Mouse (Mus musculus) liver, adult 2 months (tissue): ENCODE measurements around the gene Cycs. TPM values are rescaled to one million over a fixed set of nuclear protein-coding genes. Genes with fewer than 3 reads are reported as not detected.

Experiments used
- DNase-seq: peaks from one replicate; pipeline ENCODE4 v3.0.0-alpha.2; 2011; ENCODE audit warnings: low read depth, low spot score; ENCODE audit errors: extremely low read depth
- H3K27ac ChIP-seq: fragments of 200-500 bp; replicated peaks from 2 replicates; pipeline ENCODE4 v1.5.1; 2012; ENCODE audit warnings: low read depth, mild to moderate bottlenecking, control low read depth, inconsistent platforms, low read length; ENCODE audit not compliant: insufficient read depth
- H3K27me3 ChIP-seq: fragments of 200-500 bp; 2 replicates; pipeline ENCODE4 v1.6.1; 2012; ENCODE audit warnings: mild to moderate bottlenecking, moderate library complexity, low read length, inconsistent platforms; ENCODE audit not compliant: control insufficient read depth, insufficient read depth
- H3K36me3 ChIP-seq: fragments of 200-500 bp; 2 replicates; pipeline ENCODE4 v1.6.1; 2012; ENCODE audit warnings: low read length, inconsistent platforms; ENCODE audit not compliant: control insufficient read depth, insufficient read depth
- H3K4me1 ChIP-seq: fragments of 200-500 bp; 2 replicates; pipeline ENCODE4 v1.6.1; 2011; ENCODE audit warnings: low read length; ENCODE audit not compliant: control insufficient read depth, insufficient read depth
- H3K4me3 ChIP-seq: fragments of 200-500 bp; 2 replicates; pipeline ENCODE4 v1.5.1; 2011; ENCODE audit warnings: low read depth, mild to moderate bottlenecking, control low read depth, low read length, moderate library complexity; ENCODE audit not compliant: insufficient read depth
- H3K79me2 ChIP-seq: fragments of 200-500 bp; 2 replicates; pipeline ENCODE4 v1.6.1; 2012; ENCODE audit warnings: inconsistent platforms, mild to moderate bottlenecking, low read length, moderate library complexity; ENCODE audit not compliant: control insufficient read depth, insufficient read depth
- H3K9ac ChIP-seq: fragments of 200-500 bp; 2 replicates; pipeline ENCODE4 v1.6.1; 2012; ENCODE audit warnings: low read depth, mild to moderate bottlenecking, control low read depth, inconsistent platforms, low read length
- CTCF ChIP-seq: fragments of 200-500 bp; IDR thresholded peaks from 2 replicates; pipeline ENCODE4 v1.5.1; 2011; ENCODE audit warnings: low read depth, low read length, control low read depth
- POLR2A ChIP-seq: fragments of 200-500 bp; IDR thresholded peaks from 2 replicates; pipeline ENCODE4 v1.6.1; 2011; ENCODE audit warnings: low read length, control low read depth; ENCODE audit not compliant: insufficient read depth; ENCODE audit errors: extremely low read depth
- WGBS: fragments of 180-500 bp; shearing (Covaris S2); methylation state at CpG from one replicate; pipeline ENCODE4 v1.1.7; 2018; 5-methylcytosine and 5-hydroxymethylcytosine counted together
- polyA plus RNA-seq: library from polyadenylated mRNA; depleted of rRNA; stranded (reverse); fragments of >200 nt; gene quantifications from 2 replicates; pipeline ENCODE4 v1.2.3, GENCODE M21; 2012; rRNA removed
- total RNA-seq: library from RNA; depleted of rRNA; stranded (reverse); fragments of >200 nt; gene quantifications from 2 replicates; pipeline ENCODE4 v1.2.3, GENCODE M21; 2014; rRNA removed

Cycs gene
- total RNA-seq, result 36.2 and 52.9 TPM in 2 replicates
- 2.9 and 3.1 TPM in 2 replicates for polyA plus RNA-seq

DNA sequence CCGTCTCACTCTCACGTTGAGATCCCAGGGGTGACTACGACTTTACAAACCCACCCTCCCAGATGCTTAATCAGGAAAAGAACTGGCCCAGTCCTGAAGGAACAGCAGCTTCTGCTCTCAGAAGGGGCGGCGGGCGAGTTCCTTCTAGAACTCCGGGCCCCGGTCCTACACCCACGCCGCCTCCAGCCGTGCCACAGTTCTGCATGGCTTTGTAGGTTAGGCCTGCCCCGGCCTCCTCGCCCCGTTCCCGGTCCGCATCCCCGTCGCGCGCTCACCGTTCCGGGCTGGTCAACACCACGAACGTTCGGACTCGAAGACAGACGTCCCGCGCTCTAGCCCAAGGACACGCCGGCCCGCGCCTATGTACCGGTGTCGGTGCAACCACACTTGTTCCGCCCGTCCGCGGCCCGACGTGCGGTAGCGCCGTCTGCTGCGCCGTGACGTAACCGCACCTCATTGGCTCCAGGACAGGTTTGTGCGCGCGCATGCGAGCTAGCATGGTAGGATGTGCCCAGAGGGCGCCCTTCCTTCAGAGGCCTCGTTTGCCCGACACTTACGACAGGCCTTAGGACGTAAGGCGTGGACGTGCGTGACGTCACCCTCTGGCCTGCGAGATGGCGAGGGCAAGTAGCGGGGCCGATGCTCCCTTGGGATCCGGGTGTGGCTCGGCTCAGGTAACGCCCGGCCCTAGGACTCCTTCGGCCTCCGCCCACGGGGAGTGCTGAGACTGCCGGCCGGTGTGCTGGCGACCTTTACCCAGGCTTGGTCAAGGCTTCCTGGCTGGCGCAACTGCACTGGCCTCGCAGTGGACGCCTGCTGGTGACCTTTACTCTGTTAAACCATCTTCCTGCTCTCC lies at the start of gene Cycs:
Cycs (minus strand) TSS at position 398 of the 856 bp plus-strand sequence.
- Histone ChIP-seq H3K9ac (peak within 1 kb of the TSS; percentile 90), H3K27ac (peak within 1 kb of the TSS; percentile 86), H3K27me3 (no peaks in the 10 kb centered on the region), H3K4me3 (peak within 1 kb of the TSS; percentile 80), H3K79me2 (no peaks in the 10 kb centered on the region; the same call in 1 of the 2 replicates), H3K4me1 (0 out of 2 replicates have a peak, but pooled peaks cover 2% of the 10 kb centered on the region), H3K36me3 (peaks cover 11% of the 10 kb centered on the region)
- DNase-seq, result peak; percentile 97
- under 1% methylated on average over 78 of the region's 78 CpGs for WGBS
- TF ChIP-seq CTCF (peak; percentile 53), POLR2A (peak; percentile 74)

DNA sequence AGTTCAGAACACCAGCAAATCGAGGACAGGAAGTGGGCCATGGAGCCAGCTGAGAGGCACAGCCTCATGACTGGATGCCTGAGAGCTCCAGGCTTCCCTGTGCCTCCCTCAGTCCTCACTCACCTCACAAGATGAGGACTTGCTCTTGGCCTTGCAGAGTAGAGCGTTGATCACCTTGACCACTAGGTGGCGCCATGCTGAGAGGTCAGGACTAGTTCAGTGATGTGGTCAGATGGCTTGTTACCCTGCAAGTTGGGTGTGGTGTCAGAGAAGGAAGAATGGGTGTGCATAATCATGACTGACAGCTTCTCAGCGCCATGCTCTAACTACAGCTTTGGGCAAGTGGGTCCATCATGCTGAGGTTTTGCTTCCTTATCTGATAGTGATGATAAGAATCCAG lies 35.3 kb upstream of the Cycs start:
- Histone ChIP-seq H3K27ac (no peak overlapping the region), H3K4me3 (no peak overlapping the region), H3K79me2 (no peaks in the 10 kb centered on the region), H3K36me3 (no peaks in the 10 kb centered on the region), H3K9ac (no peak overlapping the region), H3K4me1 (no peaks in the 10 kb centered on the region), H3K27me3 (no peaks in the 10 kb centered on the region)
- 41% methylated on average over 4 of the region's 4 CpGs for WGBS
- peak; percentile 83 for TF ChIP-seq CTCF
- no peak for TF ChIP-seq POLR2A
- peak; percentile 48 for DNase-seq

DNA sequence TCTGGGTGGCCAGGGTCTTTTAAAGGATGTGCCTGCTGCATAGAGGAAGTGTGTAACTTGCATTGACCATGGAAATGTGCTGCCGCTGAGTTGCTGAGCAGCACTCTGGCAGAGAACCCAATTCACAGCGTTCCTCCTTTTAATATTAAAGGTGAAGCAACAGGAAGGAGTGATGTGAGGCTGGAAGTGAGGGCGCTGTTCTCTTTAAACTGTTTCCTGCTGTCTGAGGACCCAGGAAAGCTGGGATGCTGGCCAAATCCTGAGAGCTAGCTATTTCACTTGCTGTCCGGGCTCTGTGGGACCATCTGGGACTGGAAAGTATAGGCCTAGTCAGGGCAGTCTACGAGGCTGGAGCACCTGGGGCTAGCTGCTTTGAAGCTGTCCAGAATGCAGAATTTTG lies 32.2 kb upstream of the Cycs start:
- Histone ChIP-seq H3K36me3 (no peaks in the 10 kb centered on the region), H3K4me3 (no peak overlapping the region), H3K27me3 (no peaks in the 10 kb centered on the region), H3K27ac (no peak overlapping the region), H3K4me1 (no peaks in the 10 kb centered on the region), H3K79me2 (no peaks in the 10 kb centered on the region), H3K9ac (no peak overlapping the region)
- no peak for DNase-seq
- WGBS, result 53% methylated on average over 5 of the region's 5 CpGs
- no peak for TF ChIP-seq POLR2A
- TF ChIP-seq CTCF, result no peak

DNA sequence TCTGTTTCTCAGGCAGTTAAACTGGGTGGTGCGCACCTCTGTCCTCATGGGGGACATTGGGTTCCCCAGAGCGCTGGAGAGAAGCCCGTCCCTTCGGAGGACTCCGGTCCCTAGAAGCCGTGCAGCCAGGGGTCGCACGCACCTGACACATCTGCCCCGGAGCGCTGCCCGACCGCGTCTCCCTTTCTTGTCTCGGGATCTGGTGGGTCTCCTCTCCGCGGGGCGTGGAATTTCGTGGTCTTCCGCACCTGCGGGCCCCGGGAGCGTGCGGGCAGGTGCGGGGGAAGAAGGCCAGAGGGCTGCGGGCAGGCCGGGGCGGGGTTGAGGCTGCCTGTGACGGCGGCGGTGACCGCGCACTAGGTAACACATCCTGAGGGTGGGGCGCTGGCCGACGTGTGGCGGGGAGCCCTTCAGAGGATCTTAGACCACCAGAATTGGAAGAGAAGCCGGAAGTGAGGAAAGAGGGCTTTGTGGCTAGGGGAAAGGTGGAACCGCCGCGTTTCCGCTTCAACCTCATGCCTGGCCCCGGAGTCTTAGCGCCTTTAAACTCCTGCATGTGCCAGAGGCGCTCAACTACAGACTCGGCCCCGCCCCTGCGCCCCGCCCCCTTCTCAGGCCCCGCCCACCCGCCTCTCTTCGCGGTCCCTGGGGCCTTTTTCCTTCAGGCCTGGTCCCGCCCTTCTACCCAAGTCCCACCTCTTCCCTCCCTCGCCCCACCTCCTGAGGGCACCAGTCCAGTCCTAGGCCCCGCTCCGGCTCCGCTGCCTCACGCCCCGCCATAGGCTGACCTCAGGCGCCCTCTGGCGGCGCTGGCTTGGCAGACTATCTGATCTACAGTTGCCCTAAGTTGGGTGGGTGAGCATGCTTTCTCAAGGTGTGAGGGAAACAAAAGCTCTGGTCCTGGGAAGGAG lies 30.2 kb upstream of the Cycs start, which contains the start of gene 4921507P07Rik:
4921507P07Rik (minus strand) TSS at position 332 of the 911 bp plus-strand sequence.
- Histone ChIP-seq H3K27ac (no peak within 1 kb of the TSS), H3K36me3 (no peaks in the 10 kb centered on the region), H3K4me3 (peak within 1 kb of the TSS; percentile 64), H3K79me2 (no peaks in the 10 kb centered on the region), H3K4me1 (no peaks in the 10 kb centered on the region), H3K9ac (peak within 1 kb of the TSS; percentile 61), H3K27me3 (no peaks in the 10 kb centered on the region)
- WGBS, result 1% methylated on average over 61 of the region's 62 CpGs
- TF ChIP-seq CTCF (peak; percentile 79), POLR2A (peak; percentile 44; the same call in 1 of the 2 replicates)
- peak; percentile 85 for DNase-seq

DNA sequence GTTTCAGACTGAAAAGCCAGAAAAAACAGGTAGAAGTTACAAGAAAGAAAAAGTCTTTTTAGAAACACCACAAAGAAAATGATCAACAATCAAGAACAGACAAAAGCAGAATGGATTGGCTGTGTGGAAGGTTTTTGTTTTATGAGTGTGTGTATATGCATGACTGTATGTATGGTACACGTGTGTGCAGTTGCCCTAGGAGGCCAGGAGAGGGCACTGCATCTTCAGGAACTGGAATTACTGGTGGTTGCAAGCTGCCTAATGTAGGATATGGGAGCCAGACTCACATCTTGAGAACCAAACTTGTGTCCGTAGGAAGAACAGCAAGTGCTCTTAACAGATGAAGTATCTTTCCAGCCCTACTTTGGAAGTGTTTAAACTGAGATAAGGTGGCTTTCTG lies 28.0 kb upstream of the Cycs start:
- Histone ChIP-seq H3K36me3 (no peaks in the 10 kb centered on the region), H3K27me3 (no peaks in the 10 kb centered on the region), H3K27ac (no peak overlapping the region), H3K9ac (no peak overlapping the region), H3K4me1 (no peaks in the 10 kb centered on the region), H3K4me3 (no peak overlapping the region), H3K79me2 (no peaks in the 10 kb centered on the region)
- WGBS, result 90% methylated on average over 2 of the region's 2 CpGs
- TF ChIP-seq CTCF (no peak), POLR2A (no peak)
- no peak for DNase-seq
